Mouse (Mus musculus) MEL (cell line): ENCODE results near the gene Cd207. TPM values are rescaled to one million over a fixed set of nuclear protein-coding genes. Genes with fewer than 3 reads are reported as not detected.

Source experiments
- DNase-seq: peaks from one replicate; pipeline ENCODE4 v3.0.0; 2011; ENCODE audit warnings: low read depth, low spot score
- H3K27ac ChIP-seq: 2 replicates; pipeline ENCODE4 v1.5.1; 2012; ENCODE audit warnings: low read depth, mild to moderate bottlenecking, control low read depth, low read length, moderate library complexity; ENCODE audit not compliant: control insufficient read depth
- H3K27me3 ChIP-seq, 2 experiments: fragments of 150-350 bp in 1 of 2; sonication (generic) in 1 of 2; 2 replicates each; pipeline ENCODE4 v1.6.1; 2012; ENCODE audit warnings: low read length in 2 of 2, mild to moderate bottlenecking in 2 of 2, improper control_type of control experiment in 1 of 2, moderate library complexity in 1 of 2; ENCODE audit not compliant: insufficient read depth in 2 of 2, control insufficient read depth in 1 of 2
- H3K36me3 ChIP-seq, 2 experiments: 2 replicates each; pipeline ENCODE4 v1.6.1; 2012 to 2014; ENCODE audit warnings: low read length in 2 of 2, improper control_type of control experiment in 1 of 2, inconsistent platforms in 1 of 2, mild to moderate bottlenecking in 1 of 2; ENCODE audit not compliant: insufficient read depth in 2 of 2, control insufficient read depth in 1 of 2
- H3K4me1 ChIP-seq, 2 experiments: fragments of 150-350 bp in 1 of 2; sonication (generic) in 1 of 2; 2 replicates each; pipeline ENCODE4 v1.6.1; 2012; ENCODE audit warnings: low read length in 2 of 2, improper control_type of control experiment in 1 of 2, mild to moderate bottlenecking in 1 of 2; ENCODE audit not compliant: insufficient read depth in 2 of 2, control insufficient read depth in 1 of 2
- H3K4me3 ChIP-seq, 2 experiments: fragments of 150-350 bp in 1 of 2; sonication (generic) in 1 of 2; 2 replicates each; pipeline ENCODE4 v1.5.1; 2012; ENCODE audit warnings: low read depth in 2 of 2, low read length in 2 of 2, mild to moderate bottlenecking in 2 of 2, moderate library complexity in 2 of 2, control low read depth in 1 of 2, improper control_type of control experiment in 1 of 2; ENCODE audit not compliant: control insufficient read depth in 1 of 2, insufficient read depth in 1 of 2
- H3K79me2 ChIP-seq: 2 replicates; pipeline ENCODE4 v1.6.1; 2012; ENCODE audit warnings: mild to moderate bottlenecking, low read length, moderate library complexity; ENCODE audit not compliant: control insufficient read depth, poor library complexity, insufficient read depth
- H3K9ac ChIP-seq: 2 replicates; pipeline ENCODE4 v1.6.1; 2012; ENCODE audit warnings: low read depth, mild to moderate bottlenecking, control low read depth, low read length, moderate library complexity; ENCODE audit not compliant: control insufficient read depth, poor library complexity, severe bottlenecking
- H3K9me3 ChIP-seq: fragments of 150-350 bp; sonication (generic); replicated peaks from 2 replicates; pipeline ENCODE4 v1.6.1; 2012; ENCODE audit warnings: mild to moderate bottlenecking, low read length, improper control_type of control experiment, moderate library complexity; ENCODE audit not compliant: insufficient read depth
- BHLHE40 ChIP-seq: IDR thresholded peaks from 2 replicates; pipeline ENCODE4 v1.6.1; 2012; ENCODE audit warnings: low read depth, mild to moderate bottlenecking, inconsistent platforms, low read length, improper control_type of control experiment, borderline replicate concordance
- CHD2 ChIP-seq: IDR thresholded peaks from 2 replicates; pipeline ENCODE4 v1.6.1; 2011; ENCODE audit warnings: low read length, improper control_type of control experiment
- CTCF ChIP-seq, 3 experiments: IDR thresholded peaks in 2 of 3; conservative IDR thresholded peaks in 1 of 3; 2 replicates each; pipeline ENCODE4 v1.5.1; 2011 to 2012; ENCODE audit warnings: low read length in 3 of 3, low read depth in 2 of 3, mild to moderate bottlenecking in 2 of 3, improper control_type of control experiment in 1 of 3, inconsistent platforms in 1 of 3, mixed read lengths in 1 of 3, moderate library complexity in 1 of 3; ENCODE audit not compliant: control insufficient read depth in 1 of 3, insufficient read depth in 1 of 3, poor library complexity in 1 of 3, severe bottlenecking in 1 of 3
- E2F4 ChIP-seq: IDR thresholded peaks from 2 replicates; pipeline ENCODE4 v1.6.1; 2011; ENCODE audit warnings: low read depth, low read length, improper control_type of control experiment, borderline replicate concordance
- ELF1 ChIP-seq: IDR thresholded peaks from 2 replicates; pipeline ENCODE4 v1.6.1; 2014; ENCODE audit warnings: low read depth, mild to moderate bottlenecking, inconsistent platforms, low read length, improper control_type of control experiment, moderate library complexity
- EP300 ChIP-seq, 2 experiments: IDR thresholded peaks; 2 replicates each; pipeline ENCODE4 v1.6.1; 2011; ENCODE audit warnings: improper control_type of control experiment in 2 of 2, low read length in 2 of 2, low read depth in 1 of 2, mild to moderate bottlenecking in 1 of 2
- GABPA ChIP-seq: IDR thresholded peaks from 2 replicates; pipeline ENCODE4 v1.6.1; 2012; ENCODE audit warnings: low read depth, mild to moderate bottlenecking, inconsistent platforms, low read length, improper control_type of control experiment, moderate library complexity
- GATA1 ChIP-seq: IDR thresholded peaks from 2 replicates; pipeline ENCODE4 v1.6.1; 2011; ENCODE audit warnings: low read depth, low read length, improper control_type of control experiment
- HCFC1 ChIP-seq: IDR thresholded peaks from 2 replicates; pipeline ENCODE4 v1.6.1; 2012; ENCODE audit warnings: low read depth, mild to moderate bottlenecking, inconsistent platforms, low read length, improper control_type of control experiment, moderate library complexity
- KAT2A ChIP-seq: conservative IDR thresholded peaks from 2 replicates; pipeline ENCODE4 v1.6.1; 2012; ENCODE audit warnings: low read depth, low read length, improper control_type of control experiment, inconsistent platforms
- MAFK ChIP-seq: IDR thresholded peaks from 2 replicates; pipeline ENCODE4 v1.6.1; 2011; ENCODE audit warnings: low read depth, mild to moderate bottlenecking, low read length, improper control_type of control experiment, borderline replicate concordance
- MAX ChIP-seq: IDR thresholded peaks from 2 replicates; pipeline ENCODE4 v1.6.1; 2011; ENCODE audit warnings: low read length, improper control_type of control experiment
- MYB ChIP-seq: IDR thresholded peaks from 2 replicates; pipeline ENCODE4 v1.6.1; 2011; ENCODE audit warnings: mild to moderate bottlenecking, low read depth, low read length, improper control_type of control experiment
- MYC ChIP-seq: IDR thresholded peaks from 2 replicates; pipeline ENCODE4 v1.6.1; 2011; ENCODE audit warnings: low read depth, mild to moderate bottlenecking, low read length, improper control_type of control experiment, moderate library complexity
- NELFE ChIP-seq: IDR thresholded peaks from 2 replicates; pipeline ENCODE4 v1.6.1; 2011; ENCODE audit warnings: low read depth, low read length, improper control_type of control experiment
- POLR2A ChIP-seq, 2 experiments: IDR thresholded peaks; 2 replicates each; pipeline ENCODE4 v1.6.1; 2011 to 2012; ENCODE audit warnings: low read length in 2 of 2, mild to moderate bottlenecking in 2 of 2, control low read depth in 1 of 2, improper control_type of control experiment in 1 of 2, low read depth in 1 of 2, moderate library complexity in 1 of 2; ENCODE audit not compliant: control insufficient read depth in 1 of 2, insufficient read depth in 1 of 2, poor library complexity in 1 of 2
- POLR2AphosphoS2 ChIP-seq: IDR thresholded peaks from 2 replicates; pipeline ENCODE4 v1.6.1; 2011; ENCODE audit warnings: low read length, improper control_type of control experiment
- RAD21 ChIP-seq: IDR thresholded peaks from 2 replicates; pipeline ENCODE4 v1.6.1; 2011; ENCODE audit warnings: mild to moderate bottlenecking, low read depth, low read length, improper control_type of control experiment
- RCOR1 ChIP-seq: IDR thresholded peaks from 2 replicates; pipeline ENCODE4 v1.6.1; 2012; ENCODE audit warnings: low read depth, mild to moderate bottlenecking, inconsistent platforms, low read length, improper control_type of control experiment
- SIN3A ChIP-seq: IDR thresholded peaks from 2 replicates; pipeline ENCODE4 v1.6.1; 2012; ENCODE audit warnings: low read length, improper control_type of control experiment, inconsistent platforms
- SMC3 ChIP-seq: IDR thresholded peaks from 2 replicates; pipeline ENCODE4 v1.6.1; 2011; ENCODE audit warnings: low read depth, low read length, improper control_type of control experiment
- TAL1 ChIP-seq: IDR thresholded peaks from 2 replicates; pipeline ENCODE4 v1.6.1; 2012; ENCODE audit warnings: mild to moderate bottlenecking, inconsistent platforms, low read length, moderate library complexity, mixed read lengths
- UBTF ChIP-seq: IDR thresholded peaks from 2 replicates; pipeline ENCODE4 v1.6.1; 2012; ENCODE audit warnings: low read depth, mild to moderate bottlenecking, inconsistent platforms, low read length, improper control_type of control experiment, moderate library complexity, borderline replicate concordance; ENCODE audit not compliant: insufficient read depth
- USF1 ChIP-seq: IDR thresholded peaks from 2 replicates; pipeline ENCODE4 v1.6.1; 2014; ENCODE audit warnings: low read depth, mild to moderate bottlenecking, inconsistent platforms, low read length, improper control_type of control experiment, moderate library complexity
- USF2 ChIP-seq, 2 experiments: IDR thresholded peaks; 2 replicates each; pipeline ENCODE4 v1.6.1; 2011 to 2012; ENCODE audit warnings: improper control_type of control experiment in 2 of 2, low read length in 2 of 2, borderline replicate concordance in 1 of 2, inconsistent platforms in 1 of 2, low read depth in 1 of 2, mild to moderate bottlenecking in 1 of 2; ENCODE audit not compliant: insufficient read depth in 1 of 2
- ZMIZ1 ChIP-seq: IDR thresholded peaks from 2 replicates; pipeline ENCODE4 v1.6.1; 2012; ENCODE audit warnings: low read depth, mild to moderate bottlenecking, inconsistent platforms, low read length, improper control_type of control experiment, moderate library complexity
- polyA plus RNA-seq, 2 experiments: library from polyadenylated mRNA; stranded (reverse) in 1 of 2; unstranded in 1 of 2; fragments of >175 nt in 1 of 2; fragments of >200 nt in 1 of 2; gene quantifications; 2 replicates each; pipeline versions ENCODE4 v1.2.1 to v1.2.4; 2012; ENCODE audit warnings: low replicate concordance in 2 of 2, low read depth in 1 of 2; ENCODE audit not compliant: insufficient read length in 2 of 2, insufficient read depth in 1 of 2, missing spikeins in 1 of 2
- total RNA-seq: library from RNA; depleted of rRNA; stranded (reverse); fragments of 300-350 nt; gene quantifications from 2 replicates; pipeline ENCODE4 v1.2.3, GENCODE M21; 2012; rRNA removed

Cd207 gene
- total RNA-seq (not detected in 2 replicates), polyA plus RNA-seq (not detected)

DNA sequence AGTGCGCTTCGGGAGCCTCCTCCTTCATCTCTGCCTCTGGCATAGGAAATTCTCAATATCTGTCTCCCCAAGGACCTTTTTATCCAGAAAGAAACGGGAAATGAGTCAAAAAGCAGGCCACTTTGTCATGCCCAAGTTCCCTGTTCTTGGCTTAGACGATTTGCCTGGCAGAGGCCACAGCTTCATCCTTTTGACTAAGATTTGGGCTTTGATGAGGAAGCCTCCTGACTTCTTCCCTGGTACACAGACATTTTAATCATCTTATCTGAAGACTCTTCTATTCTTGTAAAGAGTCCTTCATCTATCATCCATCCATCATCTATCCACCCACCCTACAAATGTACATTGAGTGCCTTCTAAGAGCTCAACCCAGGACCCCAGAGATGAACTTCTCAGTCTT, at the start of gene Cd207:
Cd207 (minus strand) TSS at position 101 of the 400 bp plus-strand sequence.
- DNase-seq: no peak
- H3K36me3 ChIP-seq: no peaks in the 10 kb centered on the region
- H3K27ac ChIP-seq: no peak within 1 kb of the TSS
- H3K9me3 ChIP-seq: no peaks in the 10 kb centered on the region
- TF ChIP-seq POLR2A (IDR thresholded peaks at IDR 0.05; ENCODE audit: control insufficient read depth in 1 of 2, insufficient read depth in 1 of 2, low read depth in 1 of 2, low read length in 2 of 2, poor library complexity in 1 of 2) (no peak), SIN3A (no peak), GABPA (no peak), POLR2AphosphoS2 (no peak), ELF1 (no peak), TAL1 (no peak), UBTF (no peak)
- no peak within 1 kb of the TSS for H3K9ac ChIP-seq
- no peaks in the 10 kb centered on the region for H3K4me1 ChIP-seq
- H3K79me2 ChIP-seq: no peaks in the 10 kb centered on the region
- H3K4me3 ChIP-seq: no peak within 1 kb of the TSS
- peaks cover 8 to 10% of the 10 kb centered on the region in 2 experiments for H3K27me3 ChIP-seq

GRCm38 (mm10) chr6:83727178-83727577, 49.5 kb upstream of the Cd207 start:
- Histone ChIP-seq H3K27ac (no peak overlapping the region), H3K36me3 (no peaks in the 10 kb centered on the region), H3K4me1 (no peaks in the 10 kb centered on the region), H3K9me3 (no peaks in the 10 kb centered on the region), H3K79me2 (no peaks in the 10 kb centered on the region), H3K9ac (no peak overlapping the region), H3K27me3 (peaks cover 0 to 2% of the 10 kb centered on the region in 2 experiments; a peak in 3 of 4 replicates), H3K4me3 (no peak overlapping the region)
- peak; percentile 73 for DNase-seq
- TF ChIP-seq USF1 (no peak), POLR2A (IDR thresholded peaks at IDR 0.05; ENCODE audit: control insufficient read depth in 1 of 2, insufficient read depth in 1 of 2, low read depth in 1 of 2, low read length in 2 of 2, poor library complexity in 1 of 2) (no peak), CTCF (IDR thresholded peaks at IDR 0.05 in 2 of 3, conservative IDR thresholded peaks at IDR 0.05 in 1 of 3; ENCODE audit: control insufficient read depth in 1 of 3, insufficient read depth in 1 of 3, low read depth in 2 of 3, low read length in 3 of 3, poor library complexity in 1 of 3, severe bottlenecking in 1 of 3) (peak; percentile 47 to 69 (median 64)), UBTF (no peak), EP300 (IDR thresholded peaks at IDR 0.05; ENCODE audit: low read depth in 1 of 2, low read length in 2 of 2) (no peak), MAX (no peak), E2F4 (no peak), KAT2A (no peak), MYB (no peak), GATA1 (no peak), RAD21 (peak; percentile 29), NELFE (no peak), SIN3A (no peak), TAL1 (no peak), RCOR1 (no peak), SMC3 (peak; percentile 50), MAFK (no peak), BHLHE40 (no peak), USF2 (IDR thresholded peaks at IDR 0.05; ENCODE audit: borderline replicate concordance in 1 of 2, insufficient read depth in 1 of 2, low read depth in 1 of 2, low read length in 2 of 2) (no peak), ELF1 (no peak), ZMIZ1 (no peak), CHD2 (no peak), MYC (no peak), POLR2AphosphoS2 (no peak), HCFC1 (no peak)
